Mouse (Mus musculus) olfactory bulb, adult 2 months (tissue): ENCODE measurements around the gene Gabra1.

ENCODE experiments used
- CTCF ChIP-seq: fragments of 200-500 bp; IDR thresholded peaks from 2 replicates; pipeline ENCODE4 v1.5.1; 2012; ENCODE audit warnings: low read depth, mild to moderate bottlenecking, low read length, moderate library complexity; ENCODE audit not compliant: insufficient read depth
- POLR2A ChIP-seq: fragments of 200-500 bp; IDR thresholded peaks from 2 replicates; pipeline ENCODE4 v1.6.1; 2012; ENCODE audit warnings: mild to moderate bottlenecking, low read depth, low read length, moderate library complexity; ENCODE audit not compliant: insufficient read depth

DNA sequence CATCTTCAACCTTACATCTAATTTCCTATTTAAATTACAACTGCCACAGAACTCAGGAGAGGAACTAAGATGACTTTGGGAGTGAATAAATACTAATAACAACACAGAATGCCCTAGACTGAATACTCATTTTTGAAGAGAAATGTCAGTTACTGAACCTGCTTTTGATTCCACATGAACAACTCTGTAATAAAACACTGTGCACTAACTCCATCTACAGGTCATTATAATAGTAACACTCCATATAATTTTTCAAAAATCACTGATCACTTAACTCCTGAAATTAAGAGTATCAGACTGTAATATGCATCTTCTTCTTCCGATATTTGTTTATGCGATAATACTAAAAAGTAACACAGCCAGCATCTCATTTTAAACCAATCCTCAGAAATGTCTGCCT, 4.4 kb downstream of the Gabra1 start:
- TF ChIP-seq CTCF: no peak
- TF ChIP-seq POLR2A: no peak
